Mouse (Mus musculus) embryo, embryonic 11 days (tissue): Measurements from ENCODE around the gene Grid1.
A peak's percentile ranks its signal among the peaks of the same experiment; 100 is the strongest.

Source experiments
- DNase-seq: peaks from one replicate; pipeline ENCODE4 v3.0.0-alpha.2; 2015

Grid1 gene

GRCm38 (mm10) chr14:35231384-35231783, 411.5 kb downstream of the Grid1 start:
- DNase-seq = no peak

GRCm38 (mm10) chr14:35242882-35243281, 423.0 kb downstream of the Grid1 start:
- DNase-seq = no peak

GRCm38 (mm10) chr14:35244776-35245548, 425.1 kb downstream of the Grid1 start:
- DNase-seq = no peak

- DNase-seq = no peak
These were observed 430.5 kb downstream of the Grid1 start for GRCm38 (mm10) chr14:35250412-35250811.

GRCm38 (mm10) chr14:35254477-35254876, 434.6 kb downstream of the Grid1 start:
- peak; percentile 3 for DNase-seq

- no peak for DNase-seq
These were observed 450.4 kb downstream of the Grid1 start for GRCm38 (mm10) chr14:35270260-35270659.

- no peak for DNase-seq
These were observed 489.3 kb downstream of the Grid1 start for GRCm38 (mm10) chr14:35309201-35309600.

GRCm38 (mm10) chr14:35313380-35314299, 493.7 kb downstream of the Grid1 start:
- DNase-seq = peak; percentile 40

- peak; percentile 47 for DNase-seq
These were observed 506.4 kb downstream of the Grid1 start for GRCm38 (mm10) chr14:35326306-35326705.

GRCm38 (mm10) chr14:35336561-35336960, 516.7 kb downstream of the Grid1 start:
- DNase-seq = no peak

- DNase-seq = no peak
These were observed 536.1 kb downstream of the Grid1 start for GRCm38 (mm10) chr14:35356011-35356410.

GRCm38 (mm10) chr14:35356480-35357085, 536.7 kb downstream of the Grid1 start:
- no peak for DNase-seq

GRCm38 (mm10) chr14:35358136-35358821, 538.4 kb downstream of the Grid1 start:
- no peak for DNase-seq

- no peak for DNase-seq
These were observed 545.5 kb downstream of the Grid1 start for GRCm38 (mm10) chr14:35365177-35365944.

- DNase-seq = no peak
These were observed 554.5 kb downstream of the Grid1 start for GRCm38 (mm10) chr14:35374374-35374773.

GRCm38 (mm10) chr14:35393591-35393990, 573.7 kb downstream of the Grid1 start:
- DNase-seq = no peak

- DNase-seq = no peak
These were observed 584.5 kb downstream of the Grid1 start for GRCm38 (mm10) chr14:35404249-35404908.

- no peak for DNase-seq
These were observed 610.4 kb downstream of the Grid1 start for GRCm38 (mm10) chr14:35430259-35430658.

GRCm38 (mm10) chr14:35453702-35454101, 633.8 kb downstream of the Grid1 start:
- DNase-seq = no peak

GRCm38 (mm10) chr14:35468254-35468653, 648.3 kb downstream of the Grid1 start:
- DNase-seq = no peak

- DNase-seq = no peak
These were observed 666.1 kb downstream of the Grid1 start for GRCm38 (mm10) chr14:35486017-35486416.
